ENCODE assay signal across 8 mouse cellular contexts in the genomic region with DNA sequence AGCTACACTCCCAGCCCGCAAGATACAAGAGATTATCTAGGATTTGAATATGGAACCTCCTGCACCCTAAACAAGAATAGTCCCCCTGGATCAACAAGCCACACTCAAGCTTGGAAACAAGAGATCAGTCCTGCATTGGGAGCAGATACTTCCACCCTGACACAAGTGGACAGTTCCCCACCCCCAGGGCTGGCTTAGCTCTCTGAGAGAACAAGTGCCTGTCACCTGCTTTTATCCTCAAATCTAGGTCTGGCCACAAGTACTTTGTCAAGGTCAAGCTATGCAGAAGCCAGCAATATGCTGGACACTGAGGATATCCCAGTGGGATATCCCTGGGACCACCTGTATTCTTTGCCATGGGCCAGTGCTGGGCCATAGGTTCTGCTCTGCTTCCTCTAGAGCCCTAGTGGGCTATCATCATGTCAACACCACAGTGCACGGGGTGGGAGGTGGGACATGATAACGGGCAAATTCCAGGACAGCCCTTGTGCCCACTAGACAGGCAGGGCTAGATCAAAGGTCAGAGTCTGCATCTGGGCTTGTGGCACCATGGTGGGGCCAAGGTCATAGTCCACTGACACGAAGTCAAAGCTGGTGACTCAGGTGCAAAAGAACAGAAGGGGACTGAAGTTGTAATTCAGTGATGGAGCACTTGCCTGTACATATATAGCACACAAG. TPM values are rescaled to one million over a fixed set of nuclear protein-coding genes. Genes with fewer than 3 reads are reported as not detected.
DNase-seq lines count a peak whose midpoint lies in the region; ATAC-seq lines count a peak whose summit lies in the region.

No protein-coding gene starts in this region.

- peaks cover 8% of the 10 kb centered on the region for H3K4me1 ChIP-seq in forebrain, embryonic 14.5 days (ENCODE audit: control insufficient read depth, insufficient read depth, low read length)

- peak overlapping the region; percentile 90 for H3K9ac ChIP-seq in forebrain, embryonic 14.5 days (ENCODE audit: low read length)

- no peak for ATAC-seq in forebrain, embryonic 14.5 days
- no peak for ATAC-seq in monocyte, adult 5-6 weeks (replicated peaks; ENCODE audit: insufficient number of reproducible peaks, low FRiP score, low TSS enrichment, poor library complexity, severe bottlenecking)

- H3K27me3 ChIP-seq in forebrain, embryonic 14.5 days (replicated peaks; ENCODE audit: control insufficient read depth, insufficient read depth, low read length) = no peaks in the 10 kb centered on the region

- peak; percentile 12 for DNase-seq in retina, postnatal 1 day
- no peak for DNase-seq in retina, embryonic 14.5 days (ENCODE audit: low spot score)
- no peak for DNase-seq in forebrain, embryonic 14.5 days (ENCODE audit: low spot score)
- DNase-seq in kidney, postnatal 14 days = peak; percentile 75
- peak; percentile 32 for DNase-seq in naive thymus-derived CD4-positive, alpha-beta T cell, adult 2 months (ENCODE audit: low read depth)
- DNase-seq in layer of hippocampus, adult 18-20 months (ENCODE audit: low spot score in 2 of 2) = no peak
- DNase-seq in layer of hippocampus, adult 9-10 months (ENCODE audit: low spot score) = no peak

- H3K36me3 ChIP-seq in forebrain, embryonic 14.5 days (ENCODE audit: control insufficient read depth, insufficient read depth, low read length) = peaks cover 62% of the 10 kb centered on the region

- H3K9me3 ChIP-seq in forebrain, embryonic 14.5 days (replicated peaks; ENCODE audit: control insufficient read depth, low read length) = no peaks in the 10 kb centered on the region

- H3K4me3 ChIP-seq in forebrain, embryonic 14.5 days (ENCODE audit: low read depth, low read length) = peak overlapping the region; percentile 84

- 53% methylated on average over 4 of the region's 4 CpGs for WGBS in forebrain, embryonic 14.5 days

- H3K4me2 ChIP-seq in forebrain, embryonic 14.5 days (ENCODE audit: low read length) = peak overlapping the region; percentile 82

- 0 out of 2 replicates have a peak overlapping the region, but pooled peaks have one; percentile 60 for H3K27ac ChIP-seq in forebrain, embryonic 14.5 days (ENCODE audit: low read depth, low read length)

RNA-seq across cellular contexts. Expression of a gene that starts 1.0 kb away (rescaled TPM):
- polyA plus RNA-seq in forebrain, embryonic 14.5 days (2014; fragmentation: Nextera tagmentation; extraction: Ambion mirVana) = 113 and 134 TPM in 2 replicates
- total RNA-seq in monocyte, adult 5-6 weeks (2017) = 26.9 to 43.7 TPM (median 32.9 TPM) in 3 replicates
- total RNA-seq in layer of hippocampus, adult 18-20 months (2021) = 100 to 1,000 TPM; 118 to 128 TPM

RNA-seq across cellular contexts. Expression of a gene that starts 8.3 kb away (rescaled TPM):
- polyA plus RNA-seq in forebrain, embryonic 14.5 days (2014; fragmentation: Nextera tagmentation; extraction: Ambion mirVana) = 30.4 and 40.8 TPM in 2 replicates
- 131 to 192 TPM (median 132 TPM) in 3 replicates for total RNA-seq in monocyte, adult 5-6 weeks (2017)
- total RNA-seq in layer of hippocampus, adult 18-20 months (2021) = 10 to 100 TPM; 35.4 to 41.5 TPM

RNA-seq across cellular contexts. Expression of a gene that starts 8.5 kb away (rescaled TPM):
- polyA plus RNA-seq in forebrain, embryonic 14.5 days (2014; fragmentation: Nextera tagmentation; extraction: Ambion mirVana) = 0.46 and 0.98 TPM in 2 replicates
- not detected in 3 replicates for total RNA-seq in monocyte, adult 5-6 weeks (2017)
- total RNA-seq in layer of hippocampus, adult 18-20 months (2021) = 1 to 10 TPM in 1 of 2 experiments, under 1 TPM in 1; 0.89 to 1.4 TPM

RNA-seq across cellular contexts. Expression of a gene that starts 16.6 kb away (rescaled TPM):
- 20.0 and 23.6 TPM in 2 replicates for polyA plus RNA-seq in forebrain, embryonic 14.5 days (2014; fragmentation: Nextera tagmentation; extraction: Ambion mirVana)
- 28.8 to 34.0 TPM (median 33.8 TPM) in 3 replicates for total RNA-seq in monocyte, adult 5-6 weeks (2017)
- total RNA-seq in layer of hippocampus, adult 18-20 months (2021) = 10 to 100 TPM; 70.0 to 71.5 TPM

RNA-seq across cellular contexts. Expression of a gene that starts 18.5 kb away (rescaled TPM):
- 237 and 281 TPM in 2 replicates for polyA plus RNA-seq in forebrain, embryonic 14.5 days (2014; fragmentation: Nextera tagmentation; extraction: Ambion mirVana)
- total RNA-seq in monocyte, adult 5-6 weeks (2017) = 18.5 to 31.2 TPM (median 26.5 TPM) in 3 replicates
- 10 to 100 TPM; 93.5 to 97.0 TPM for total RNA-seq in layer of hippocampus, adult 18-20 months (2021)

Comparison
In these comparisons a context has a peak if more than half of its experiments do, and no peak if none do; other contexts are left out.
1. DNase-seq: peak in retina, postnatal 1 day (single experiment), kidney, postnatal 14 days (single experiment) and naive thymus-derived CD4-positive, alpha-beta T cell, adult 2 months (single experiment); none in retina, embryonic 14.5 days (single experiment), forebrain, embryonic 14.5 days (single experiment), layer of hippocampus, adult 18-20 months (0 of 2) and layer of hippocampus, adult 9-10 months (single experiment).